Mouse (Mus musculus): ENCODE results near the gene Itga11. TPM values are rescaled to one million over a fixed set of nuclear protein-coding genes. Genes with fewer than 3 reads are reported as not detected.
A peak's percentile ranks its signal among the peaks of the same experiment; 100 is the strongest.

The Itga11 gene
- polyA plus RNA-seq, 1 experiment from 2014 or later: 2.8 TPM

DNA sequence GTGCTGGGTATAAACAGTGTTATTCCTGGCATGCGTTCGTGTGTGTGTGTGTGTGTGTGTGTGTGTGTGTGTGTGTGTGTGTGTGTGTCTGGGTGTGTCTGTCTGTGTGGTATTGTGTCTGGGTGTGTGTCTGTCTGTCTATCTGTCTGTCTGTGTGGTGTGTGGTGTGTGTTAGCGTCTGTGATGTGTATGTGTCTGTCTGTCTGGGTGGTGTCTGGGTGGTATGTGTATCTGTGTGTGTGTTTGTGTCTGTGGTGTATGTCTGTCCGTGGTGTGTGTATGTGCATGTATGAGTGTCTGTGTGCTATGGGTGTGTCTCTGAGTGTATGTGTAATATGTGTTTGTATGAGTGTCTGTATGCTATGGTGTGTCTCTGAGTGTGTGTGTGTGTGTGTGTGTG lies 9.1 kb upstream of the Itga11 start:
- Histone ChIP-seq H3K9ac (ENCODE audit: low read length) (no peak overlapping the region), H3K9me3 (ENCODE audit: control insufficient read depth, low read length) (no peaks in the 10 kb centered on the region), H3K4me2 (ENCODE audit: low read depth, low read length, severe bottlenecking) (no peak overlapping the region), H3K36me3 (ENCODE audit: control insufficient read depth, insufficient read depth, low read length) (no peaks in the 10 kb centered on the region), H3K4me3 (ENCODE audit: low read depth, low read length) (no peak overlapping the region), H3K27ac (ENCODE audit: low read depth, low read length) (no peak overlapping the region), H3K4me1 (replicated peaks; ENCODE audit: control insufficient read depth, insufficient read depth, low read length) (no peaks in the 10 kb centered on the region), H3K27me3 (ENCODE audit: control insufficient read depth, insufficient read depth, low read length) (no peaks in the 10 kb centered on the region)
- 91% methylated on average over 4 of the region's 4 CpGs for WGBS
- ATAC-seq (replicated peaks; ENCODE audit: low FRiP score) (no peak), DNase-seq (ENCODE audit: low spot score) (no peak)

DNA sequence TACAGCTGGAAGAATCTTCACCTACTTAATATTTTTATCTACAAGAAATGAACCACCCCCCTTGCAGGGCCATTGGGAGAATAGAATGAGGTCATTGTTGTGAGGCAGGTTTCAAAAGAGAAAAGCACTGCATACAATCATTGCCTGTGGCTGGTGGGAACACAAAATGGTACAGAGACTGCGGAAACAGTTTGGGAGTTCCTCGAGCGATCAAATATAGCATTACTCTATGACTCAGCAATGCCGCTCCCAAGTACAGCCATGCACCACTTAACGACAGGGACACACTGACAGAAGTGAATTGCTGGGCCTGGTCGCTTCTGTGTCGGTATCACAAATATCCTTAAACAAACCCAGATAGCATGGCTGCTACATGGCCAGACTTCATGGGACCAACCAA lies 4.4 kb upstream of the Itga11 start:
- no peak overlapping the region for H3K4me3 ChIP-seq (ENCODE audit: low read depth, low read length)
- DNase-seq (ENCODE audit: low spot score): no peak
- no peaks in the 10 kb centered on the region for H3K9me3 ChIP-seq (ENCODE audit: control insufficient read depth, low read length)
- no peak overlapping the region for H3K27ac ChIP-seq (ENCODE audit: low read depth, low read length)
- no peaks in the 10 kb centered on the region for H3K36me3 ChIP-seq (ENCODE audit: control insufficient read depth, insufficient read depth, low read length)
- peaks cover 10% of the 10 kb centered on the region; the same call in 1 of the 2 replicates for H3K4me1 ChIP-seq (replicated peaks; ENCODE audit: control insufficient read depth, insufficient read depth, low read length)
- H3K27me3 ChIP-seq (ENCODE audit: control insufficient read depth, insufficient read depth, low read length): peaks cover 17% of the 10 kb centered on the region
- no peak for ATAC-seq (replicated peaks; ENCODE audit: low FRiP score)
- H3K9ac ChIP-seq (ENCODE audit: low read length): no peak overlapping the region
- WGBS: 87% methylated on average over 7 of the region's 7 CpGs
- no peak overlapping the region for H3K4me2 ChIP-seq (ENCODE audit: low read depth, low read length, severe bottlenecking)

DNA sequence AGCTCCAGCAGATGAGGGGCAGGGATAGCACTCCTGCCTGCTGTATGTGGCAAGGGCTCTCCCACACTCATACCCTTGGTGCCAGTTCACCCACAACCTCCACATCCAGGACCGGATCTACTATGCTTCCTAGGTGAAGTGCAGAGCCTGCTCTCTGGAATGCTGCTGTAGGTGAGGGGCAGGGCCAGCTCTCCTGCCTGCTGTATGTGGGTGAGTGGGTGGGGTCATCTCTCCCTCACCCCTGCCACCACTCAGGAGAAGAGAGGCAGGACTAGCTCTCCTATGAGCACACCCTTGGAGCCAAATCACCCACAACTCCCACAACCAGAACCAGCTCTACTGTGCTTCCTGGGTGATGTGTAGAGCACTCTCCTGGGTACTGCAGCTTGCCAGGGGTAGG lies 2.5 kb upstream of the Itga11 start:
- Histone ChIP-seq H3K27ac (ENCODE audit: low read depth, low read length) (no peak overlapping the region), H3K9me3 (ENCODE audit: control insufficient read depth, low read length) (no peaks in the 10 kb centered on the region), H3K4me3 (ENCODE audit: low read depth, low read length) (no peak overlapping the region), H3K9ac (ENCODE audit: low read length) (no peak overlapping the region), H3K27me3 (ENCODE audit: control insufficient read depth, insufficient read depth, low read length) (peaks cover 30% of the 10 kb centered on the region), H3K4me2 (ENCODE audit: low read depth, low read length, severe bottlenecking) (no peak overlapping the region), H3K36me3 (ENCODE audit: control insufficient read depth, insufficient read depth, low read length) (no peaks in the 10 kb centered on the region), H3K4me1 (replicated peaks; ENCODE audit: control insufficient read depth, insufficient read depth, low read length) (peaks cover 14% of the 10 kb centered on the region)
- DNase-seq (ENCODE audit: low spot score) (no peak), ATAC-seq (replicated peaks; ENCODE audit: low FRiP score) (no peak)
- 81% methylated on average over 1 of the region's 1 CpGs for WGBS

DNA sequence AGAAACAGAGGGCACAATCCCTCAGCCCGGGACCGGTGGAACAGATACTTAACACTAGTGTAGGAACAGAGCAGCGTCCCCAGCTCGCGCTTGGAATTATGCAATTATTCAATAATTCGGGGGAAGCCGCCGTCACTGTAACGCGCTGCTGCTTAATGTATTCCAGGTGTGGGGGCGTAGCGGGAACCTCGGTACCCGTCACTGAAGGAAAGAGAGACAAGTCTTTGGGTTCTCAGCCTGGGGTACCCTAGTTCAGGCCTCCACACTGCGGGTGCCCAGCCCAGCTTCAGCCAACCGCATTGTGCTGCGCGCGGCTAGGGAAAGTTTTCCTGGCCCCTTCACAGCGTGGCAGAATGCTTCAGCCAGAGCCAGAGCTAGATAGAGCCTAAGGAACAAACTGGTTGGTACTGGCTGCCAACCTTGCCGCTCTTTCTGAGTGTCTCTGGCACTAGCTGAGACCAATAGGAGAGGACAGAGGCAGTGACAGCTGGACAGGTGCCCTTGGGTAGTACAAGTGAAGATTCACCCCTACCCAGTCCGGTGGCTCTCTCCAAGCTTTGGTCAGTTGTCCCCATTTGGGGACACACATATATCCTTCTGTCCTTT lies 1.0 kb downstream of the Itga11 start:
- ATAC-seq (replicated peaks; ENCODE audit: low FRiP score): no peak
- H3K4me3 ChIP-seq (ENCODE audit: low read depth, low read length): peak overlapping the region; percentile 32
- H3K27me3 ChIP-seq (ENCODE audit: control insufficient read depth, insufficient read depth, low read length): peaks cover 30% of the 10 kb centered on the region
- H3K9ac ChIP-seq (ENCODE audit: low read length): no peak overlapping the region
- WGBS: 6% methylated on average over 22 of the region's 22 CpGs
- DNase-seq (ENCODE audit: low spot score): no peak
- no peak overlapping the region for H3K27ac ChIP-seq (ENCODE audit: low read depth, low read length)
- H3K4me1 ChIP-seq (replicated peaks; ENCODE audit: control insufficient read depth, insufficient read depth, low read length): peaks cover 14% of the 10 kb centered on the region
- H3K36me3 ChIP-seq (ENCODE audit: control insufficient read depth, insufficient read depth, low read length): no peaks in the 10 kb centered on the region
- H3K4me2 ChIP-seq (ENCODE audit: low read depth, low read length, severe bottlenecking): peak overlapping the region; percentile 51
- H3K9me3 ChIP-seq (ENCODE audit: control insufficient read depth, low read length): no peaks in the 10 kb centered on the region

DNA sequence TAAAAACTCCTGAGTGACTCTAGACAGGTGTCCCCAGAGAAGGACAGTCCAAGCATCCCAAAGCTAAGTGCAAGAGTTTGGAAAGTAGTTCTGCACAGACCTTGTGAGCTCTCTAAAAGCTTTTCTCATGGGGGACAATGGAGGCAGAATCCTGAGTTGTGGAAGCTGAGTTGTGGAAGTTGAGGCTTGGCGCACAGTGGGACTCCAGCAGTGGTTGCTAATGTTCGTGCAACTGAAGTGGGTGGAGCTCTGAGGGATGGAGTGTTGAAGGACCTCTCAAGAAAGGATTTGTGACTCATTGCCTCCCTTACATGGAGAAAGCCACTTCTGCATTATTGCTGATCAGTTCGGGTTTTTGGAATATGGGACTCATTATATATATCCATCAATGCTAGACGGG lies 1.8 kb downstream of the Itga11 start:
- 60% methylated on average over 4 of the region's 4 CpGs for WGBS
- Histone ChIP-seq H3K9me3 (ENCODE audit: control insufficient read depth, low read length) (no peaks in the 10 kb centered on the region), H3K4me2 (ENCODE audit: low read depth, low read length, severe bottlenecking) (no peak overlapping the region), H3K4me3 (ENCODE audit: low read depth, low read length) (no peak overlapping the region), H3K27me3 (ENCODE audit: control insufficient read depth, insufficient read depth, low read length) (peaks cover 30% of the 10 kb centered on the region), H3K36me3 (ENCODE audit: control insufficient read depth, insufficient read depth, low read length) (no peaks in the 10 kb centered on the region), H3K4me1 (replicated peaks; ENCODE audit: control insufficient read depth, insufficient read depth, low read length) (peaks cover 14% of the 10 kb centered on the region), H3K9ac (ENCODE audit: low read length) (no peak overlapping the region), H3K27ac (ENCODE audit: low read depth, low read length) (no peak overlapping the region)
- DNase-seq (ENCODE audit: low spot score): no peak
- no peak for ATAC-seq (replicated peaks; ENCODE audit: low FRiP score)

DNA sequence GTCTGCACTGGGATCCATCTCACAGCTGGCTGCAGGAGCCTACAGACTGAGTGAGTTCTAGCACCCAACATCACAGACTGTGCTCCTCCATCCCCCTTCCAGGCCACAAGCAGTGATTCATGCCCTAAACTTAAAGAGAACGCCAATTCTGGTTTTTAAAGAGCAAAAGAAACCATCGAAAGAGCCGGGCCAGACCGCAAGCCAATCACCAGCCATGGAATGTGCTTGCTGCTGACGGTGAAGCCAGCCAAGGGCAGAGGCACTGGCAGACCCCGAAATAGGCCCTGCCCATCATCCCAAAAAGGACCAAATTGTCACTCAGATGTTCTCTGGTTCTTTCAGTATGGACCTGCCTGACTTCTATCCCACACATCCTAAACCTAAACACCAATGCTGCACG lies 6.7 kb downstream of the Itga11 start:
- no peak overlapping the region for H3K27ac ChIP-seq (ENCODE audit: low read depth, low read length)
- ATAC-seq (replicated peaks; ENCODE audit: low FRiP score): no peak
- H3K4me2 ChIP-seq (ENCODE audit: low read depth, low read length, severe bottlenecking): no peak overlapping the region
- H3K9me3 ChIP-seq (ENCODE audit: control insufficient read depth, low read length): no peaks in the 10 kb centered on the region
- DNase-seq (ENCODE audit: low spot score): no peak
- 85% methylated on average over 7 of the region's 7 CpGs for WGBS
- no peaks in the 10 kb centered on the region for H3K4me1 ChIP-seq (replicated peaks; ENCODE audit: control insufficient read depth, insufficient read depth, low read length)
- no peak overlapping the region for H3K9ac ChIP-seq (ENCODE audit: low read length)
- H3K27me3 ChIP-seq (ENCODE audit: control insufficient read depth, insufficient read depth, low read length): peaks cover 4% of the 10 kb centered on the region; the same call in 1 of the 2 replicates
- no peak overlapping the region for H3K4me3 ChIP-seq (ENCODE audit: low read depth, low read length)
- no peaks in the 10 kb centered on the region for H3K36me3 ChIP-seq (ENCODE audit: control insufficient read depth, insufficient read depth, low read length)

DNA sequence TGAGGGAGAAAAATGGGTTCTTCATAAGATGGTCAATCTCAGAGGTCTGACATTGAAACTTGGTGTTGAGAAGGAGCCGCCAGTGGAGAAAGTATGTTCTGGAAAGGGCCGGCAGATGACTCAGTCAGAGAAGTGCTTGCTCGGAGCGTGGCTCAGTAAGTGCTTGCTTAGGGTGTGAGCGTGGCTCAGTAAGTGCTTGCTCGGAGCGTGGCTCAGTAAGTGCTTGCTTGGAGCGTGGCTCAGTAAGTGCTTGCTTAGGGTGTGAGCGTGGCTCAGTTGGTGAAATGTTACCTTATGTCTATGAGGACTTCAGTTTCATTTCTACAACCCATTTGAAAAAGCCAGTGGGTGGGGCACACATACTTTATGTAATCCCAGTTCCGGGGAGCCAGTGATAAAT lies 12.1 kb downstream of the Itga11 start:
- Histone ChIP-seq H3K4me3 (ENCODE audit: low read depth, low read length) (no peak overlapping the region), H3K9ac (ENCODE audit: low read length) (no peak overlapping the region), H3K27me3 (ENCODE audit: control insufficient read depth, insufficient read depth, low read length) (no peaks in the 10 kb centered on the region), H3K4me2 (ENCODE audit: low read depth, low read length, severe bottlenecking) (no peak overlapping the region), H3K4me1 (replicated peaks; ENCODE audit: control insufficient read depth, insufficient read depth, low read length) (no peaks in the 10 kb centered on the region), H3K36me3 (ENCODE audit: control insufficient read depth, insufficient read depth, low read length) (no peaks in the 10 kb centered on the region), H3K27ac (ENCODE audit: low read depth, low read length) (no peak overlapping the region), H3K9me3 (ENCODE audit: control insufficient read depth, low read length) (no peaks in the 10 kb centered on the region)
- 89% methylated on average over 10 of the region's 10 CpGs for WGBS
- DNase-seq (ENCODE audit: low spot score): no peak
- ATAC-seq (replicated peaks; ENCODE audit: low FRiP score): no peak

DNA sequence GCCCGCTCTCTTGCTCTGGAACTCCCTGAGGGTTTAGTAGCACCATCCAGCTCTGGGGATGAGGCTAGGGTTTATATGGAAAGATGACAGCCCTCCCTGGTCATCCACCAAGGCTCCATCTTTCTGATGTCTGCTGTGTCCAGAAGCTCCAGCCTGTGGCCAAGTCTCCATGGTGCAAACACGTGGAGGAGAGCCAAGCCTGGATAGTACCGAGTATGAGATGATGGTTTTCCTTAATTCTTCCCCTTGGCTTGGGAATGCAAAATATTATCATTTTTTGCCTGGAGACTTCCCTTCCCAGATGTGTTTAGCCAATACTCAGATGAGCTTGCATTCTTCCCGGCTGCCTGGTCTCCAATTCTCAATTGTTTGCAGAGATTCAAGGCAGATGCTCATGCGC lies 16.4 kb downstream of the Itga11 start:
- no peak for ATAC-seq (replicated peaks; ENCODE audit: low FRiP score)
- Histone ChIP-seq H3K4me2 (ENCODE audit: low read depth, low read length, severe bottlenecking) (no peak overlapping the region), H3K27ac (ENCODE audit: low read depth, low read length) (no peak overlapping the region), H3K9ac (ENCODE audit: low read length) (no peak overlapping the region), H3K36me3 (ENCODE audit: control insufficient read depth, insufficient read depth, low read length) (no peaks in the 10 kb centered on the region), H3K9me3 (ENCODE audit: control insufficient read depth, low read length) (no peaks in the 10 kb centered on the region), H3K4me1 (replicated peaks; ENCODE audit: control insufficient read depth, insufficient read depth, low read length) (no peaks in the 10 kb centered on the region), H3K4me3 (ENCODE audit: low read depth, low read length) (no peak overlapping the region), H3K27me3 (ENCODE audit: control insufficient read depth, insufficient read depth, low read length) (no peaks in the 10 kb centered on the region)
- DNase-seq (ENCODE audit: low spot score): no peak
- 83% methylated on average over 5 of the region's 5 CpGs for WGBS

DNA sequence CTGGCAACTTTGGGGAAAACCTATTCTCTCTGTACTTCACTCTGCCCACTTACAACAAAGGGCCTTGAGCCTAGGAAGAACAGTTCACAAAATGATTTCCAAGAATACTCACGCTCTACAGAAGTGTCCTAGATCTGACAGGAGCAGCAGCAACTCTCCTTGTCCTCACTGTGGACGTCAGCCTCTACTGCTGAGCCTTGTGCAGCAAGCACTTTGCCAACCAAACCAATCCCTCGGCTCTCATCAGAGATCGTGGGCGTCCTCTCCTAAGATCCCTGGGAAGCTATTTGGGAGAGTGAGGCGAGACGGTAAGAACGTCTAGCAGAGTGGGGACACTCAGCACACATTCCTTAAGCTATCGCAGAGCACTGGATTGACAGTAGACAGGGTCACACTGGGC lies 17.6 kb downstream of the Itga11 start:
- Histone ChIP-seq H3K4me2 (ENCODE audit: low read depth, low read length, severe bottlenecking) (no peak overlapping the region), H3K4me1 (replicated peaks; ENCODE audit: control insufficient read depth, insufficient read depth, low read length) (no peaks in the 10 kb centered on the region), H3K27me3 (ENCODE audit: control insufficient read depth, insufficient read depth, low read length) (no peaks in the 10 kb centered on the region), H3K27ac (ENCODE audit: low read depth, low read length) (no peak overlapping the region), H3K9ac (ENCODE audit: low read length) (no peak overlapping the region), H3K36me3 (ENCODE audit: control insufficient read depth, insufficient read depth, low read length) (no peaks in the 10 kb centered on the region), H3K4me3 (ENCODE audit: low read depth, low read length) (no peak overlapping the region), H3K9me3 (ENCODE audit: control insufficient read depth, low read length) (no peaks in the 10 kb centered on the region)
- no peak for DNase-seq (ENCODE audit: low spot score)
- no peak for ATAC-seq (replicated peaks; ENCODE audit: low FRiP score)
- 89% methylated on average over 9 of the region's 9 CpGs for WGBS

Data from forebrain, embryonic 11.5 days (tissue).